Mouse (Mus musculus): ENCODE results near the gene Mtx1.

Mtx1 gene

GRCm38 (mm10) chr3:89214681-89215411, 12.0 kb downstream of the Mtx1 start, which contains the start of gene Thbs3:
TSS of gene Thbs3 (plus strand) at chr3:89215180.
- DNase-seq (ENCODE audit: low spot score in 2 of 2), result no peak

GRCm38 (mm10) chr3:89213803-89214530, 12.9 kb downstream of the Mtx1 start:
- peak; percentile 74 to 92 for DNase-seq (ENCODE audit: low spot score in 2 of 2)

- DNase-seq (ENCODE audit: low spot score in 2 of 2), result no peak
These were observed 16.2 kb downstream of the Mtx1 start for GRCm38 (mm10) chr3:89210731-89211130.

- DNase-seq (ENCODE audit: low spot score in 2 of 2), result no peak
These were observed 16.7 kb downstream of the Mtx1 start for GRCm38 (mm10) chr3:89210162-89210561.

- no peak for DNase-seq (ENCODE audit: low spot score in 2 of 2)
These were observed 17.2 kb downstream of the Mtx1 start for GRCm38 (mm10) chr3:89209731-89210130.

GRCm38 (mm10) chr3:89208736-89209135, 18.2 kb downstream of the Mtx1 start:
- no peak for DNase-seq (ENCODE audit: low spot score in 2 of 2)

GRCm38 (mm10) chr3:89208075-89208657, 18.7 kb downstream of the Mtx1 start:
- no peak for DNase-seq (ENCODE audit: low spot score in 2 of 2)

GRCm38 (mm10) chr3:89206695-89207094, 20.2 kb downstream of the Mtx1 start:
- no peak for DNase-seq (ENCODE audit: low spot score in 2 of 2)

- no peak for DNase-seq (ENCODE audit: low spot score in 2 of 2)
These were observed 20.8 kb downstream of the Mtx1 start for GRCm38 (mm10) chr3:89206079-89206478.

- DNase-seq (ENCODE audit: low spot score in 2 of 2), result no peak
These were observed 23.8 kb downstream of the Mtx1 start for GRCm38 (mm10) chr3:89203142-89203514.

GRCm38 (mm10) chr3:89202253-89203141, 24.4 kb downstream of the Mtx1 start, which contains the start of gene Gba:
TSS of gene Gba (plus strand) at chr3:89202928.
- peak; percentile 78 to 85 for DNase-seq (ENCODE audit: low spot score in 2 of 2)

- DNase-seq (ENCODE audit: low spot score in 2 of 2), result no peak
These were observed 27.0 kb downstream of the Mtx1 start for GRCm38 (mm10) chr3:89199839-89200238.

- DNase-seq (ENCODE audit: low spot score in 2 of 2), result peak; percentile 76 to 88
These were observed 30.7 kb downstream of the Mtx1 start for GRCm38 (mm10) chr3:89195979-89196877.

- no peak for DNase-seq (ENCODE audit: low spot score in 2 of 2)
These were observed 33.0 kb downstream of the Mtx1 start for GRCm38 (mm10) chr3:89193853-89194252.

GRCm38 (mm10) chr3:89193351-89193750, 33.5 kb downstream of the Mtx1 start:
- no peak for DNase-seq (ENCODE audit: low spot score in 2 of 2)

- no peak for DNase-seq (ENCODE audit: low spot score in 2 of 2)
These were observed 36.5 kb downstream of the Mtx1 start for GRCm38 (mm10) chr3:89190436-89190835.

GRCm38 (mm10) chr3:89188478-89188875, 38.4 kb downstream of the Mtx1 start:
- DNase-seq (ENCODE audit: low spot score in 2 of 2), result no peak

- DNase-seq (ENCODE audit: low spot score in 2 of 2), result no peak
These were observed 39.0 kb downstream of the Mtx1 start for GRCm38 (mm10) chr3:89187690-89188477.

- no peak for DNase-seq (ENCODE audit: low spot score in 2 of 2)
These were observed 39.7 kb downstream of the Mtx1 start for GRCm38 (mm10) chr3:89187197-89187596.

- DNase-seq (ENCODE audit: low spot score in 2 of 2), result no peak
These were observed 43.0 kb downstream of the Mtx1 start for GRCm38 (mm10) chr3:89183959-89184315.
